Mouse (Mus musculus): ENCODE measurements at regions not wholly inside any gene's neighbourhood (a gene's known extent, or its start where the extent isn't known, plus 50 kb on each side); places are given as distances from the start of the nearest gene placed in this dataset.

DNA sequence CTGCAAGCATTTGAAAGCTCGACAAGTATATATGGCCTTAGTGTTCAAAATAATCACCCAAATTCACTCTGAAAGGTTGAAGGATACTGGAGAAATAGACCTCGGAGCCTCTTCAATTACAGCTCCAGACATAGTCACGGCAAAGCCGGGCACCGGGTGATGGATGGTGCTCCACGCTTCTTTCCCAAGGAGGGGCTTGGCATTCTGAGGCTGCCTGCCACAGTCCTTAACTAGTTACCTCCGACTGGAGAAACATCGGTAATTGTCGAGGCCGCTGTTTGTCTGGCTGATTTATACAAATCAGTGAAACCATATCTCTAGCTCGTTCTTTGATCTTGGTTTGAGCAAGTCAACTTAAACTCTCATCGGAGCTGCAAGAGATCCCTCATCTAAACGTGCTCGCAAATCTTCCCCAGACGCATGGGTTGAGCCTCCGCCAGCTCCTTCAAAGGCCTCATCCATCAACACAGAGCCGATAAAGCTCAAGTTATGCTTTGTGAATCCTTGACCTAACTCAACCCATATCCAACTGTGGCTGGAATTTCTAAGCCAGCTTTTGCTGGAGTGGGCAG, 145.4 kb upstream of the Stx16 start:
- no peak overlapping the region for H3K4me3 ChIP-seq
- H3K9ac ChIP-seq: no peak overlapping the region
- no peak overlapping the region for H3K27ac ChIP-seq
- 94% methylated on average over 17 of the region's 17 CpGs for WGBS
- H3K27me3 ChIP-seq (replicated peaks): no peaks in the 10 kb centered on the region
- no peak for ATAC-seq (replicated peaks)
- no peak overlapping the region for H3K4me2 ChIP-seq
- no peaks in the 10 kb centered on the region for H3K4me1 ChIP-seq
- H3K36me3 ChIP-seq (replicated peaks): no peaks in the 10 kb centered on the region
- 0 out of 2 replicates have a peak, but pooled peaks cover 2% of the 10 kb centered on the region for H3K9me3 ChIP-seq

DNA sequence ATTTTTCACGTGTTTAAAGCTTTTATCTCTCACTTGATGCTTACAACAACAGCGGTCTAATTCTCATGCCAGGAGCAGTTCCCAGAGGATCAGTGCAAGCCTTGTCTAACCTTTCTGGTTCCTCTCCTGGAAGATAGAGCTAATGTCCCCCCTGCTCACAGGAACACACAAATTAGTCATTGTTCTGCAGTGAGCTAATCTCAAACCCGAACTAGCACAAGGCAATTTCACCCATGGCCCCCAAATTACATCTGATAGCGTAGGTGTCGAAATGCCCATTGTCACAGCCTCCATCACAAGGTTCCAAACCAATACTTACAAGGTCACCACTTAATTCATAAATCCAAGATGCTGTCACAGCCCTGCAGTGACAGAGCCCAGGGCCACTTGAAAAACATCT, 140.4 kb upstream of the Stx16 start:
- 72% methylated on average over 5 of the region's 5 CpGs for WGBS
- ATAC-seq (replicated peaks): no peak
- Histone ChIP-seq H3K27ac (no peak overlapping the region), H3K9ac (no peak overlapping the region), H3K4me2 (no peak overlapping the region), H3K9me3 (0 out of 2 replicates have a peak, but pooled peaks cover 2% of the 10 kb centered on the region), H3K4me3 (no peak overlapping the region), H3K4me1 (peaks cover 8% of the 10 kb centered on the region; the same call in 1 of the 2 replicates), H3K27me3 (replicated peaks) (no peaks in the 10 kb centered on the region), H3K36me3 (replicated peaks) (no peaks in the 10 kb centered on the region)

DNA sequence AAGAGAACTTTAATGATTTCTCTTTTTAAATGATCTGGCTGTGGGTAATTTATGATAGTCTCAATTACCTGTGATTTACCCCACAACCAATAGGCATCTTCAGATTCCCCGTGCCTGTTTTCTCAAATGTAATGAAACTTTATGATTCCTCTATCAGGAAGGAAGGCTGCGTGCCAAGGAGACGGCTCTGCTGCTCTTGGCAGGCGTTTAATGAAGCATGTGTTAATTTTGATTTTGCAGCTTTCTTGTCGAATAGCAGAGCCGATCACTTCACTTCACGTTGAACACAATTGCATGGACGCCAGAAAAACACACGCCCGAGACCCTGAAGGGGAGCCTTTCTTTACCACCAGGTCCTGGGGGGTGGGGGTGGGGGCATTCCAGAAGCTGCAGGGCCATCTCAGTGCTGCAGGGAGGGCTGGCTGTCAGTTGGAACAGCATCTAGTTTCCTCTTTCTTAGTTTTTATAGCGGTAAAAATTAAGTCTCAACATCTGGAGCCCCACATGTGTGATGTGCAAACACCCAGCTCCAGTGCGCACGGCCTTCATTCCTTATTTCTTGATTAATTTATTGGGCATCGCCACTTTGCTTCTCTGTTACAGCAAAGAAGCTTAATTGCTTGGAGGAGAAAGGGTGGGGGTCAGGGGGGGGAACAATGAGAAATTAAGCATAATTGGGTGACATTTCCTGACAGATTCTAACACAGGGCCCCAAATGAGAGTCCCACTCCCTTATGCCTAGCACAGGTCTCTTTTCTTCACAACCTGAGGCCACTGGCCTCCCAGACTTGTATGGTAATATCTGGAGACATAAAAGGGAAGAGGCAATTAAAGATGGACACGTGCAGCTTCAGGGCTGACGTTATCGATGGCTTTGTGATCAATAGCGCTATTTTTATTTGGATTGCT, 138.3 kb upstream of the Stx16 start:
- Histone ChIP-seq H3K4me1 (peaks cover 8% of the 10 kb centered on the region; the same call in 1 of the 2 replicates), H3K27ac (peak overlapping the region; percentile 26; the same call in 1 of the 2 replicates), H3K9me3 (0 out of 2 replicates have a peak, but pooled peaks cover 2% of the 10 kb centered on the region), H3K4me3 (no peak overlapping the region), H3K27me3 (replicated peaks) (no peaks in the 10 kb centered on the region), H3K36me3 (replicated peaks) (no peaks in the 10 kb centered on the region), H3K9ac (no peak overlapping the region), H3K4me2 (no peak overlapping the region)
- 56% methylated on average over 18 of the region's 18 CpGs for WGBS
- 0 out of 2 replicates have a peak, but pooled peaks have one; percentile 33 for ATAC-seq (replicated peaks)

DNA sequence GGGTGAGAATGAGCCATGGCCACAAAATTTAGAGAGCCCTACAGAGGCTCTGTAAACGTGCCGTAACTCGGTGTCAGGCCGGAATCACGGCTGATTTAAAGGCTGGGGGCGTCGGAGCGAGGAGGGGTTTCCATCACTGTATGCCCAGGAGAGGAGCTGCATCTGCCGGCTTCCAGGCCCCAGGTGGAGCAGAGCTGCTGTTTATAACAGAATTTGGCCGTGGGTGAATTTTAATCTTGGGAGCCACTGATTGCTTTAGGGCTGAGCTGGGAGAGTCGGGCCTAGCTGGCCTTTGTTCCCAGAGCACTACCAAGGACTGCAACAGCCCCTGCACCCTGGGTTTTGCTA, 137.7 kb upstream of the Stx16 start:
- H3K27ac ChIP-seq: peak overlapping the region; percentile 26; the same call in 1 of the 2 replicates
- H3K9ac ChIP-seq: no peak overlapping the region
- no peaks in the 10 kb centered on the region for H3K9me3 ChIP-seq
- no peak overlapping the region for H3K4me2 ChIP-seq
- H3K27me3 ChIP-seq (replicated peaks): no peaks in the 10 kb centered on the region
- peaks cover 8% of the 10 kb centered on the region; the same call in 1 of the 2 replicates for H3K4me1 ChIP-seq
- H3K4me3 ChIP-seq: no peak overlapping the region
- H3K36me3 ChIP-seq (replicated peaks): no peaks in the 10 kb centered on the region
- WGBS: 52% methylated on average over 11 of the region's 11 CpGs
- 0 out of 2 replicates have a peak, but pooled peaks have one; percentile 37 for ATAC-seq (replicated peaks)

DNA sequence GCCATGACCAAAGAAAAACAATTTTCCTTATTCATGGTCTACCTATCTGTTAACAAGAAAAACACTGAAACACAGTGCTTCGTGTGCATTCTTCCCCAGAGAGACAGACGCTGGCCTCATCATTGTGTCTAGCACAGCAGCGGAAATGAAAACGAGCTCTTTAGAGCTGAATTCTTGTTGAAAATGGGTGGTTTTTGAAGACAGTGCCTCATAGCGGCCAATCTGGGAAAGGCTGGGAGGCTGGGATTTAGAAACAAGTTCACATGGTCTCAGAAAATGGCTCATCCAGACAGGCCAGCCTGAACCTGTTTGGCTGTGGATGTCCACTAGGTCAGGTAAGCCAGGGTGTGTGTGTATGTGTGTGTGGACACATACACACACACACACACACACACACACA, 130.7 kb upstream of the Stx16 start:
- Histone ChIP-seq H3K4me1 (no peaks in the 10 kb centered on the region), H3K27me3 (replicated peaks) (no peaks in the 10 kb centered on the region), H3K4me2 (no peak overlapping the region), H3K36me3 (replicated peaks) (no peaks in the 10 kb centered on the region), H3K9me3 (peaks cover 6% of the 10 kb centered on the region; the same call in 1 of the 2 replicates), H3K9ac (no peak overlapping the region), H3K4me3 (no peak overlapping the region), H3K27ac (no peak overlapping the region)
- no peak for ATAC-seq (replicated peaks)
- 90% methylated on average over 5 of the region's 5 CpGs for WGBS

DNA sequence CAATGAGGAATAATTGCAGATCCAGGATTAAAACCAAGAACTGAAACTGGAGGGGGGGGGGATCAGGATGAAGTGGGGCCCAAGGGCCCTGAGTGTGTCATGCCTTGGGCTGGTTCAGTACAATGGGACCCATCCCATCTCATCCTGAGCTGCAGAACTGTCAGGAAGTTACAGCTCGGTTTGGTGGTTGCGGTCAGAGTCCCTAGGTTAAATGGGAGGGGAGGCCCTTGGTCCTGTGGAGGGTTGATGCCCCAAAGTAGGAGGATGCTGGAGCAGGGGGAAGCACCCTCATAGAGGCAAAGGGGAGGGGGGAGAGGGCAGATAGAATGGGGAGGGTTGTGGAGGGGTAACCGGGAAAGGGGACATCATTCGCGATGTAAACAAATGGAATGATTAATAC, 127.5 kb upstream of the Stx16 start:
- Histone ChIP-seq H3K4me2 (no peak overlapping the region), H3K4me1 (no peaks in the 10 kb centered on the region), H3K4me3 (no peak overlapping the region), H3K27ac (no peak overlapping the region), H3K9ac (no peak overlapping the region), H3K9me3 (peaks cover 6% of the 10 kb centered on the region; the same call in 1 of the 2 replicates), H3K36me3 (replicated peaks) (no peaks in the 10 kb centered on the region), H3K27me3 (replicated peaks) (no peaks in the 10 kb centered on the region)
- 94% methylated on average over 5 of the region's 5 CpGs for WGBS
- no peak for ATAC-seq (replicated peaks)

DNA sequence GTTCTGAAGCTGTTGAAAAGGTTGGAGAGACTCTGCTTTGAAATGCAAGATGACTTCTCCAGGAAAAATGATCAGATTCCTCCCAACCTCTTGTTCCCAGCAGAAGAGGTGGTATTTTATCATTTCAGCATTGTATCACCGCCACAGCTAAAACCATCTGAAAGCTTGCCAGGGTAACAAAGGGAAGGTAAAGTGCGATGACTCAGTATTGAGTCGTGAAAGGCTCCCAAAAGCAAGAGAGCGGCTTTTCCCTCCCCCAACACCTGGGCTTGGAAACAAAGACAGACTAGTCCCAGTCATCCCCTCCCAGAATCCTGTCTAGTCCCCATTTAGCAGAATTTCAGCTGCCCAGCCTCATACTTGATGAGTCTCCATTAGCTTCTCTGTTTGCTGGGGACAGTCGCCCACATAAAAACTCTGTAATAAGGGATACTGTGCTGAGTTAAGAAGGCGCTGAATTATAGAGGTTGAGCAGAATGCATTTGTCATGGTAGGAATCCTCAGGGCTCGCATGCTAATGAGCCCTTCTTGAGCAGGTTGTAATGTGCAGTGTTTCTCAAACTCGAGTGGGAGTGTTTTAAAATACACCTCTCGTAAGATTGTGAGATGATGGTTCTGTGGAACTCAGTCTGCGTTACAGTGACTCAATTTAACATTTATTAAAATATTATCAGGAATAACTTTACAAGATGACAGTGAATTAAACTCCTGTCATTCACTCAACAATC, 125.8 kb upstream of the Stx16 start:
- Histone ChIP-seq H3K36me3 (replicated peaks) (no peaks in the 10 kb centered on the region), H3K27ac (no peak overlapping the region), H3K4me2 (no peak overlapping the region), H3K27me3 (replicated peaks) (no peaks in the 10 kb centered on the region), H3K4me1 (no peaks in the 10 kb centered on the region), H3K4me3 (no peak overlapping the region), H3K9ac (no peak overlapping the region), H3K9me3 (0 out of 2 replicates have a peak, but pooled peaks cover 2% of the 10 kb centered on the region)
- ATAC-seq (replicated peaks): no peak
- WGBS: 41% methylated on average over 10 of the region's 10 CpGs

DNA sequence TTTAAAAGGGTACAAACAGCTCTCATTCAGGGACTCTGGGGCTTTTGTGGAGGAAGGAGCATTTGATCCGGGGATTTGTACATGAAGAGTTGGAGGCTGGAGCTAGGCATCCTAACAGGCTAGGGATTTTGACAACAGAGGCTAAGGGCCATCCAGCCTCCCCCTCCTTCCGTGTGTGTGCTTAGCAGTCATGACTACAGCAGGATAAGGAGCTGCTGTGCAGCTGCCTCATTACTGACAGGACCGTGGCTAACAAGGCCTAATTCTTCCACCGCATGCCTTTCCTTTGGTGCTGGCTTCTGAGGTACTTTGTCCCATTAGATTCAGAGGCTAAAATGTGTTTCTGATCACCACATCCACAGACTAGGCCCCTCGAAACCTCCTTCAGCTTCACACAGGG, 110.0 kb upstream of the Stx16 start:
- Histone ChIP-seq H3K27ac (no peak overlapping the region), H3K9ac (no peak overlapping the region), H3K27me3 (replicated peaks) (no peaks in the 10 kb centered on the region), H3K4me3 (no peak overlapping the region), H3K9me3 (no peaks in the 10 kb centered on the region), H3K36me3 (replicated peaks) (no peaks in the 10 kb centered on the region), H3K4me1 (no peaks in the 10 kb centered on the region), H3K4me2 (no peak overlapping the region)
- 61% methylated on average over 5 of the region's 5 CpGs for WGBS
- ATAC-seq (replicated peaks): no peak

DNA sequence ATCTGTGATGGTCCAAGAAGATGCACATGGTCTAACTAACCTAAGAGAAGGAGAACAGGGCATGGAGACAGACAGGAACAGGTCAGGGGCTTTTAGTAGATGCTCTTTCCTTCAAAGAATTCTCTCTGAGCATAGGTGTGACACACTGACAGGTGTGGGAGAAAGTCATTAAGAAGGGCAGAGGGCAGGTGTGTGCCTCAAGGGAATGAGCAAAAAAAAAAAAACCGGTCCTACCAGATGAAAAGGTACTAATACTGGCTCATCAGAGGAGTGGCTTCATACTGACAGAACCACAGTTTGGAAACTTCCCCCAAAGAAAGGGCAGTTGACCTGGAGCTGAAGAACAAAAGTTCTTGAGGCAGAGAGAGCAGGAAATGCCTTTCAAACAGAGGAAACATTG, 105.3 kb upstream of the Stx16 start:
- Histone ChIP-seq H3K4me3 (no peak overlapping the region), H3K4me1 (no peaks in the 10 kb centered on the region), H3K9me3 (peaks cover 11% of the 10 kb centered on the region; the same call in 1 of the 2 replicates), H3K27me3 (replicated peaks) (no peaks in the 10 kb centered on the region), H3K27ac (no peak overlapping the region), H3K9ac (no peak overlapping the region), H3K36me3 (replicated peaks) (no peaks in the 10 kb centered on the region), H3K4me2 (no peak overlapping the region)
- WGBS: 75% methylated on average over 1 of the region's 1 CpGs
- no peak for ATAC-seq (replicated peaks)

DNA sequence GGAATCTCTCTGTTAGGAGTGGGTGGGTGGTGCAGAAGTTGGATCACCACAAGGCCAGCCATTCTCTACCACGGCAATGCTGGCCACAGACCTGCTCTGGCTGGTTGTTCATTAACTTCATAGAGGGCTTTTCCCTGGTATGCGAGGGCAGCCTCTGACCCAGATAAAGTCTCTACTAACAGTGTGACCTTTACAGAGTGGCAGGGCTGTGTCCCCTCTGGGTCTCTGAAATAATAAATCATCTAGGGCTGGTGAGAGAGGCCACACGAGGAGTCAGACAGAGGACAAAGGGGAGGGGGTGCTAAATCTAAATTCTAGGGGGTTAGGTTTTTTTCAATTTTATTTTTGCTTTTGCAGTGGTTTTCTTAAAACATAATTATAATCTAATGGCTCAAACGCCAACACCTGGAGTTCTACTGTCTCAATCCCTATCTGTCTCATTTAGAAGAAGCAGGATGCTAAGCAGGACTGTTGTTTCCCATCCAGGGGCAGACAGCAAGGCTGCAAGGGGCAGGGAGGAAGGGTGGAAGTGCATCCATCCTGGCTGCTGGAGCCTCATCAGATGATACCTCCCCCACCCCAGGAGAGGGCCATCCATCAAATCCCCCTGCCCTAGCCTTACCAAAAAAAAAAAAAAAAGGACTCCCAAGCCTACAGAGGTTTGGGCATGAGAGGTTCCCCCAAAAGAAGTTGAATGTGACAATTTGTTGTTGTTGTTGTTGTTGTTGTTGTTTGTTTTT, 99.6 kb upstream of the Stx16 start:
- no peaks in the 10 kb centered on the region for H3K4me1 ChIP-seq

DNA sequence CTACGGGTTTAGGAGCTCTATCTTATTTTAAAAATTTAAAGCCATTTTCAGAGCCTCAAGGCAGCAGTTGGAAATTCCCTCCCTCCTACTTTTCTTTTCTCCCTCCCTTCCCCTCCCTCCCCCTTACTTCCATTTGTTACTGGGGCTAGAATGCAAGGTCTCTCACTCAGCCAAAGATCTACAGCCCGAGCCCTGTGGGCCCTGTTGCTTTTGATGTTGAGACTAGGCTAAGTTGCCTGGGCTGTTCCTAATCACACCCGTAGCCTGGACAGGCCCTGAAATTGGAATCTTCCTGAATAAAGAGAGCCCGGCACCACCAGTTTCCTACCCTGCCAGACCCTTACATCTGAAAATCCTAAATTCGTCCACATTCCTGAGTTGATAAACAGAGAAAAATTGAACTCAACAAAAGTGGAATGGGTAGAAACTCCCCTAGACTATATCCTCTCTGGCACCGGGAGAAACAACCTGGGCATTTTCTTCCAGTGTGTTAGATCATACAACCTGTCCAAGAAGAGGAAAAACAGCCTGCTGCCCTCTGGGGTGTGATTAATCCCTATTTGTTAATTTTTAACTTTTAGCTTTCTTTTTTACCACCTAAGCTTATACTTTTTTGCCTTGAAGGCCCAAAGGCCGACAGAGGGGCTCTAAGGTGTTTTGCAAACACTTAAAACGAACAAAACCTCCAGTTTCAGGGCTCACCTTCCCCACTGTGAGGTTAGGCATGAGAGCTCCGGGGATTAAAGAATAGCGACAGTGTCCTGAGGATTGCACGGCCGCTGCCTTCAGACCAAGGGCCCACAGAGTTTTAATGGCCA, 98.7 kb upstream of the Stx16 start:
- 20% methylated on average over 12 of the region's 12 CpGs for WGBS
- Histone ChIP-seq H3K4me1 (no peaks in the 10 kb centered on the region), H3K9ac (no peak overlapping the region), H3K4me3 (no peak overlapping the region), H3K9me3 (peaks cover 11% of the 10 kb centered on the region; the same call in 1 of the 2 replicates), H3K27me3 (replicated peaks) (no peaks in the 10 kb centered on the region), H3K4me2 (no peak overlapping the region), H3K36me3 (replicated peaks) (no peaks in the 10 kb centered on the region), H3K27ac (no peak overlapping the region)
- ATAC-seq (replicated peaks): no peak

More for the DNA sequence above, 99.6 kb upstream of the Stx16 start:
- Histone ChIP-seq H3K9ac (no peak overlapping the region), H3K4me3 (no peak overlapping the region), H3K36me3 (replicated peaks) (no peaks in the 10 kb centered on the region), H3K9me3 (peaks cover 11% of the 10 kb centered on the region; the same call in 1 of the 2 replicates), H3K27me3 (replicated peaks) (no peaks in the 10 kb centered on the region), H3K4me2 (no peak overlapping the region), H3K27ac (no peak overlapping the region)
- ATAC-seq (replicated peaks): no peak
- WGBS: 69% methylated on average over 4 of the region's 4 CpGs
